Comparison of ENCODE assay signal across 8 mouse cellular contexts in genomic region chr4:155360856-155361255, GRCm38 (mm10). TPM values are rescaled to one million over a fixed set of nuclear protein-coding genes. Genes with fewer than 3 reads are reported as not detected.
DNase-seq lines count a peak whose midpoint lies in the region; ATAC-seq and TF ChIP-seq lines count a peak whose summit lies in the region.
"Had no signal": no experiment of that assay in that cellular context is flagged by ENCODE, and none has a peak within 500 bp of the region (broad histone marks: within the 10 kb centered on the region; RNA-seq: fewer than 3 reads in every experiment).

No protein-coding gene starts in this region.

- H3K36me3 ChIP-seq in forebrain, embryonic 13.5 days (ENCODE audit: poor library complexity, severe bottlenecking): no peaks in the 10 kb centered on the region
- no peaks in the 10 kb centered on the region for H3K36me3 ChIP-seq in limb, embryonic 12.5 days

- H3K27me3 ChIP-seq in forebrain, embryonic 13.5 days: peaks cover 64% of the 10 kb centered on the region
- peaks cover 94% of the 10 kb centered on the region for H3K27me3 ChIP-seq in limb, embryonic 12.5 days

- H3K4me3 ChIP-seq in forebrain, embryonic 13.5 days: peak overlapping the region; percentile 41
- peak overlapping the region; percentile 52 for H3K4me3 ChIP-seq in limb, embryonic 12.5 days (replicated peaks)
- peak overlapping the region; percentile 39 for H3K4me3 ChIP-seq in olfactory bulb, adult 2 months (ENCODE audit: insufficient read depth, low read depth, low read length)

- TF ChIP-seq POLR2A in olfactory bulb, adult 2 months (IDR thresholded peaks at IDR 0.05; ENCODE audit: insufficient read depth, low read depth, low read length): no peak

- H3K9me3 ChIP-seq in forebrain, embryonic 13.5 days (replicated peaks): no peaks in the 10 kb centered on the region
- H3K9me3 ChIP-seq in limb, embryonic 12.5 days: no peaks in the 10 kb centered on the region

- peak overlapping the region; percentile 61 for H3K4me2 ChIP-seq in forebrain, embryonic 13.5 days
- peak overlapping the region; percentile 63 for H3K4me2 ChIP-seq in limb, embryonic 12.5 days

- peak; percentile 16 to 78 for DNase-seq in urinary bladder, adult 18-20 months (ENCODE audit: low spot score in 2 of 2)
- no peak for DNase-seq in urinary bladder, postnatal 10 days (ENCODE audit: low spot score)
- no peak for DNase-seq in cerebellum, adult 11 months

- H3K27ac ChIP-seq in forebrain, embryonic 13.5 days: no peak overlapping the region
- no peak overlapping the region for H3K27ac ChIP-seq in limb, embryonic 12.5 days
- no peak overlapping the region for H3K27ac ChIP-seq in olfactory bulb, adult 2 months (ENCODE audit: insufficient read depth, low read depth, low read length)

- WGBS in forebrain, embryonic 13.5 days: under 1% methylated on average over 32 of the region's 42 CpGs
- WGBS in limb, embryonic 12.5 days: under 1% methylated on average over 42 of the region's 42 CpGs
- WGBS in olfactory bulb, adult 2 months: 1% methylated on average over 42 of the region's 42 CpGs

- ATAC-seq in forebrain, embryonic 13.5 days: no peak
- ATAC-seq in limb, embryonic 12.5 days (ENCODE audit: insufficient number of reproducible peaks, insufficient read depth, low FRiP score, low TSS enrichment, low read depth): 0 out of 2 replicates have a peak, but pooled peaks have one; percentile 12
- ATAC-seq in megakaryocyte-erythroid progenitor cell, adult 5-6 weeks (replicated peaks; ENCODE audit: low FRiP score, low TSS enrichment, poor library complexity, severe bottlenecking): no peak

- TF ChIP-seq CTCF in olfactory bulb, adult 2 months (IDR thresholded peaks at IDR 0.05; ENCODE audit: insufficient read depth, low read depth, low read length): no peak

- no peak overlapping the region for H3K9ac ChIP-seq in forebrain, embryonic 13.5 days
- no peak overlapping the region for H3K9ac ChIP-seq in limb, embryonic 12.5 days (replicated peaks)

- peaks cover 14% of the 10 kb centered on the region; the same call in 1 of the 2 replicates for H3K4me1 ChIP-seq in forebrain, embryonic 13.5 days
- H3K4me1 ChIP-seq in limb, embryonic 12.5 days (replicated peaks): peaks cover 11% of the 10 kb centered on the region; the same call in 1 of the 2 replicates
- peaks cover 8% of the 10 kb centered on the region; the same call in 1 of the 2 replicates for H3K4me1 ChIP-seq in olfactory bulb, adult 2 months (ENCODE audit: control insufficient read depth, insufficient read depth, low read length)

RNA-seq across cellular contexts. Expression of gene Prkcz, which starts 0.3 kb away (rescaled TPM):
- 33.2 and 42.1 TPM in 2 replicates for polyA plus RNA-seq in forebrain, embryonic 13.5 days (2015; fragmentation: Nextera tagmentation; extraction: Ambion mirVana)
- 7.9 and 9.0 TPM in 2 replicates for polyA plus RNA-seq in limb, embryonic 12.5 days (2016; fragmentation: Nextera tagmentation; extraction: Ambion mirVana)
- polyA plus RNA-seq in olfactory bulb, adult 2 months (2012; ENCODE audit: insufficient read depth, insufficient read length, low replicate concordance, missing spikeins): not detected in 2 replicates
- not detected in 2 replicates for total RNA-seq in megakaryocyte-erythroid progenitor cell, adult 5-6 weeks (2014; fragmentation: Nextera tagmentation)
- total RNA-seq in megakaryocyte-erythroid progenitor cell, adult 5-6 weeks (2017): not detected in 2 replicates
- total RNA-seq: common myeloid progenitor, adult 5-6 weeks had no signal

RNA-seq across cellular contexts. Expression of gene Gabrd, which starts 37.1 kb away (rescaled TPM):
- polyA plus RNA-seq in forebrain, embryonic 13.5 days (2015; fragmentation: Nextera tagmentation; extraction: Ambion mirVana): 0.31 and 0.35 TPM in 2 replicates
- 0.21 and 0.23 TPM in 2 replicates for polyA plus RNA-seq in limb, embryonic 12.5 days (2016; fragmentation: Nextera tagmentation; extraction: Ambion mirVana)
- polyA plus RNA-seq in olfactory bulb, adult 2 months (2012; ENCODE audit: insufficient read depth, insufficient read length, low replicate concordance, missing spikeins): not detected in 2 replicates
- 0.20 TPM in 1 of 2 replicates, not detected in the other for total RNA-seq in megakaryocyte-erythroid progenitor cell, adult 5-6 weeks (2014; fragmentation: Nextera tagmentation)
- not detected in 2 replicates for total RNA-seq in megakaryocyte-erythroid progenitor cell, adult 5-6 weeks (2017)

RNA-seq across cellular contexts. Expression of gene Cfap74, which starts 48.1 kb away (rescaled TPM):
- 4.3 and 4.9 TPM in 2 replicates for polyA plus RNA-seq in forebrain, embryonic 13.5 days (2015; fragmentation: Nextera tagmentation; extraction: Ambion mirVana)
- polyA plus RNA-seq in limb, embryonic 12.5 days (2016; fragmentation: Nextera tagmentation; extraction: Ambion mirVana): 5.6 and 6.8 TPM in 2 replicates
- not detected in 2 replicates for polyA plus RNA-seq in olfactory bulb, adult 2 months (2012; ENCODE audit: insufficient read depth, insufficient read length, low replicate concordance, missing spikeins)
- 2.9 TPM in 1 of 2 replicates, not detected in the other for total RNA-seq in megakaryocyte-erythroid progenitor cell, adult 5-6 weeks (2014; fragmentation: Nextera tagmentation)
- 0.38 TPM in 1 of 2 replicates, not detected in the other for total RNA-seq in megakaryocyte-erythroid progenitor cell, adult 5-6 weeks (2017)

Comparison
In these comparisons a context has a peak if more than half of its experiments do, and no peak if none do; other contexts are left out.
1. DNase-seq: peak in urinary bladder, adult 18-20 months (2 of 2); none in urinary bladder, postnatal 10 days (single experiment) and cerebellum, adult 11 months (single experiment).
2. Peak in every context shown above with its lines, with median percentiles within 50 percentile points of each other: H3K4me3 ChIP-seq.